8 mouse cellular contexts compared by ENCODE assay signal in the genomic region with DNA sequence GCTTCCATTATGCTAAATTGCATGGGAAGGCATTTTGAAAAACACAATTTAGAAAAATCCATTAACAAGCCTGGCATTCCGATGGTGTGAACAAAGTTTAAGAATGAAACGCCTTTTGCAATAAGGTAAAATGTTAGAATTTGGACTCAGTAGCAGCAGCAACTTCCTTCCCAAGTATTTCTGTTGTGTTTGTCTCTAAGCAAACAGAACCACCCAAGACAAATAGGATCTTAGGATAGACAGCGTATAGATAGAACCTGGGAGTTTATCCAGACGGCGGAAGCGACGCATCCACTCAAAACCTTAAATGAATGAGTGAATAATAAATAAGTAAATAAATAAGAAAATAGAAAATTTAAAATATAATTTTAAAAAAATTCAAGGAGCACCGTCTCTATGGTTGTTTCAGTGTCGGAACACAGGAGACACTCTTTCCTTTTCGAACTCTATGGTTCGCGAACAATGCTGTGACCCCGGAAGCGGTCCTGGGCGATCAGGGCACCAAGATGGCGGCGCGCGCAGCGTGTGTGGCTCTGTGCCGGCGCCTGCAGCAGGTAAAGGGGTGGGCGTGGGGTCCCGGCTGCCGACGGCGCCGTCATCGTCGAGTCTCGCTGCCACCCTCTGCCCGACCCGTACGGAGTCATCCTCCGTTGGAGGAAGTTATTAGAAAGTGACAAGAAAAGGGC. TPM values are rescaled to one million over a fixed set of nuclear protein-coding genes. Genes with fewer than 3 reads are reported as not detected.
DNase-seq lines count a peak whose midpoint lies in the region; ATAC-seq lines count a peak whose summit lies in the region.

Mrps10 (plus strand) TSS at position 487 of the 686 bp plus-strand sequence.

- intact Hi-C loops in gastrocnemius, postnatal 14 days (cut with DNase I; ENCODE audit: low total_unique reads), result no loop called here
- intact Hi-C loops in left cerebral cortex, postnatal 10 days (cut with DNase I), result no loop called here

- peak; percentile 85 to 95 for DNase-seq in adrenal gland, adult (ENCODE audit: inconsistent age in 2 of 2, low spot score in 1 of 2)
- DNase-seq in embryo, embryonic 10.5 days (ENCODE audit: low spot score), result peak; percentile 97
- peak; percentile 85 for DNase-seq in gastrocnemius, postnatal 14 days
- DNase-seq in left cerebral cortex, postnatal 10 days (ENCODE audit: extremely low spot score in 1 of 2, low spot score in 2 of 2), result peak; percentile 91 to 92
- DNase-seq in right cerebral cortex, postnatal 25 days, result peak; percentile 87
- DNase-seq in urinary bladder, postnatal 4 days (ENCODE audit: low spot score in 2 of 2), result peak; percentile 76 to 82

- peak; percentile 94 for ATAC-seq in inflammation-experienced regulatory T-cells, adult 6 months
- peak; percentile 81 for ATAC-seq in megakaryocyte-erythroid progenitor cell, adult 5-6 weeks (replicated peaks; ENCODE audit: low FRiP score, low TSS enrichment, poor library complexity, severe bottlenecking)

RNA-seq across cellular contexts. Expression of gene Mrps10, which starts in this region (rescaled TPM):
- total RNA-seq in gastrocnemius, postnatal 14 days (2021), result 10 to 100 TPM; 36.8 to 40.7 TPM
- 10 to 100 TPM; 31.5 to 34.9 (median 33.0) TPM for polyA plus RNA-seq in inflammation-experienced regulatory T-cells, adult 6 months (2017; shearing (Covaris generic))
- total RNA-seq in left cerebral cortex, postnatal 10 days (2021), result 10 to 100 TPM; 28.8 to 29.6 TPM
- 62.0 and 75.8 TPM in 2 replicates for total RNA-seq in megakaryocyte-erythroid progenitor cell, adult 5-6 weeks (2014; fragmentation: Nextera tagmentation)
- total RNA-seq in megakaryocyte-erythroid progenitor cell, adult 5-6 weeks (2017), result 61.6 and 90.5 TPM in 2 replicates

Comparison
In these comparisons a context has a peak if more than half of its experiments do, and no peak if none do; other contexts are left out.
1. Peak in every context shown above with its lines: DNase-seq and ATAC-seq.